Mouse (Mus musculus): ENCODE measurements around the gene Cmss1. TPM values are rescaled to one million over a fixed set of nuclear protein-coding genes. Genes with fewer than 3 reads are reported as not detected.

Gene Cmss1
- polyA plus RNA-seq, 1 experiment from 2014 or later, result 38.6 TPM

- Histone ChIP-seq H3K36me3 (ENCODE audit: control insufficient read depth, insufficient read depth) (no peaks in the 10 kb centered on the region), H3K4me1 (replicated peaks; ENCODE audit: control insufficient read depth, insufficient read depth, low read length) (no peaks in the 10 kb centered on the region), H3K9ac (replicated peaks; ENCODE audit: low read depth, low read length) (no peak overlapping the region), H3K9me3 (ENCODE audit: control insufficient read depth, low read length) (no peaks in the 10 kb centered on the region), H3K4me3 (replicated peaks; ENCODE audit: low read length) (no peak overlapping the region), H3K27ac (ENCODE audit: low read length) (no peak overlapping the region), H3K4me2 (ENCODE audit: low read length) (no peak overlapping the region), H3K27me3 (replicated peaks; ENCODE audit: control insufficient read depth, insufficient read depth, low read length) (no peaks in the 10 kb centered on the region)
- ATAC-seq, result no peak
- 93% methylated on average over 2 of the region's 2 CpGs for WGBS
These were observed 222.4 kb downstream of the Cmss1 start for GRCm38 (mm10) chr16:57384274-57384673.

- H3K27me3 ChIP-seq (replicated peaks; ENCODE audit: control insufficient read depth, insufficient read depth, low read length), result no peaks in the 10 kb centered on the region
- H3K9me3 ChIP-seq (ENCODE audit: control insufficient read depth, low read length), result no peaks in the 10 kb centered on the region
- 67% methylated on average over 8 of the region's 8 CpGs for WGBS
- H3K36me3 ChIP-seq (ENCODE audit: control insufficient read depth, insufficient read depth), result no peaks in the 10 kb centered on the region
- ATAC-seq, result no peak
- no peak overlapping the region for H3K4me3 ChIP-seq (replicated peaks; ENCODE audit: low read length)
- H3K9ac ChIP-seq (replicated peaks; ENCODE audit: low read depth, low read length), result no peak overlapping the region
- H3K27ac ChIP-seq (ENCODE audit: low read length), result no peak overlapping the region
- no peak overlapping the region for H3K4me2 ChIP-seq (ENCODE audit: low read length)
- no peaks in the 10 kb centered on the region for H3K4me1 ChIP-seq (replicated peaks; ENCODE audit: control insufficient read depth, insufficient read depth, low read length)
These were observed 223.2 kb downstream of the Cmss1 start for GRCm38 (mm10) chr16:57383266-57383971.

- H3K27me3 ChIP-seq (replicated peaks; ENCODE audit: control insufficient read depth, insufficient read depth, low read length), result no peaks in the 10 kb centered on the region
- 87% methylated on average over 9 of the region's 9 CpGs for WGBS
- H3K36me3 ChIP-seq (ENCODE audit: control insufficient read depth, insufficient read depth), result no peaks in the 10 kb centered on the region
- no peak overlapping the region for H3K4me2 ChIP-seq (ENCODE audit: low read length)
- H3K4me3 ChIP-seq (replicated peaks; ENCODE audit: low read length), result no peak overlapping the region
- H3K9ac ChIP-seq (replicated peaks; ENCODE audit: low read depth, low read length), result no peak overlapping the region
- no peak overlapping the region for H3K27ac ChIP-seq (ENCODE audit: low read length)
- no peaks in the 10 kb centered on the region for H3K4me1 ChIP-seq (replicated peaks; ENCODE audit: control insufficient read depth, insufficient read depth, low read length)
- ATAC-seq, result no peak
- H3K9me3 ChIP-seq (ENCODE audit: control insufficient read depth, low read length), result no peaks in the 10 kb centered on the region
These were observed 227.9 kb downstream of the Cmss1 start for GRCm38 (mm10) chr16:57378631-57379330.

GRCm38 (mm10) chr16:57375248-57375837, 231.3 kb downstream of the Cmss1 start:
- 84% methylated on average over 7 of the region's 7 CpGs for WGBS
- no peak overlapping the region for H3K27ac ChIP-seq (ENCODE audit: low read length)
- no peaks in the 10 kb centered on the region for H3K27me3 ChIP-seq (replicated peaks; ENCODE audit: control insufficient read depth, insufficient read depth, low read length)
- no peak overlapping the region for H3K4me3 ChIP-seq (replicated peaks; ENCODE audit: low read length)
- H3K4me1 ChIP-seq (replicated peaks; ENCODE audit: control insufficient read depth, insufficient read depth, low read length), result no peaks in the 10 kb centered on the region
- no peak for ATAC-seq
- no peak overlapping the region for H3K9ac ChIP-seq (replicated peaks; ENCODE audit: low read depth, low read length)
- no peaks in the 10 kb centered on the region for H3K36me3 ChIP-seq (ENCODE audit: control insufficient read depth, insufficient read depth)
- no peaks in the 10 kb centered on the region for H3K9me3 ChIP-seq (ENCODE audit: control insufficient read depth, low read length)
- H3K4me2 ChIP-seq (ENCODE audit: low read length), result no peak overlapping the region

GRCm38 (mm10) chr16:57372156-57372555, 234.5 kb downstream of the Cmss1 start:
- Histone ChIP-seq H3K36me3 (ENCODE audit: control insufficient read depth, insufficient read depth) (no peaks in the 10 kb centered on the region), H3K9ac (replicated peaks; ENCODE audit: low read depth, low read length) (no peak overlapping the region), H3K27me3 (replicated peaks; ENCODE audit: control insufficient read depth, insufficient read depth, low read length) (no peaks in the 10 kb centered on the region), H3K4me1 (replicated peaks; ENCODE audit: control insufficient read depth, insufficient read depth, low read length) (no peaks in the 10 kb centered on the region), H3K9me3 (ENCODE audit: control insufficient read depth, low read length) (no peaks in the 10 kb centered on the region), H3K27ac (ENCODE audit: low read length) (no peak overlapping the region), H3K4me2 (ENCODE audit: low read length) (no peak overlapping the region), H3K4me3 (replicated peaks; ENCODE audit: low read length) (no peak overlapping the region)
- no peak for ATAC-seq
- WGBS, result 92% methylated on average over 3 of the region's 3 CpGs

GRCm38 (mm10) chr16:57369846-57370496, 236.7 kb downstream of the Cmss1 start:
- Histone ChIP-seq H3K36me3 (ENCODE audit: control insufficient read depth, insufficient read depth) (no peaks in the 10 kb centered on the region), H3K27ac (ENCODE audit: low read length) (no peak overlapping the region), H3K4me3 (replicated peaks; ENCODE audit: low read length) (no peak overlapping the region), H3K27me3 (replicated peaks; ENCODE audit: control insufficient read depth, insufficient read depth, low read length) (no peaks in the 10 kb centered on the region), H3K9ac (replicated peaks; ENCODE audit: low read depth, low read length) (no peak overlapping the region), H3K9me3 (ENCODE audit: control insufficient read depth, low read length) (no peaks in the 10 kb centered on the region), H3K4me1 (replicated peaks; ENCODE audit: control insufficient read depth, insufficient read depth, low read length) (no peaks in the 10 kb centered on the region), H3K4me2 (ENCODE audit: low read length) (no peak overlapping the region)
- no peak for ATAC-seq
- 89% methylated on average over 8 of the region's 8 CpGs for WGBS

GRCm38 (mm10) chr16:57366941-57367694, 239.5 kb downstream of the Cmss1 start:
- Histone ChIP-seq H3K9me3 (ENCODE audit: control insufficient read depth, low read length) (no peaks in the 10 kb centered on the region), H3K27me3 (replicated peaks; ENCODE audit: control insufficient read depth, insufficient read depth, low read length) (no peaks in the 10 kb centered on the region), H3K9ac (replicated peaks; ENCODE audit: low read depth, low read length) (no peak overlapping the region), H3K4me3 (replicated peaks; ENCODE audit: low read length) (no peak overlapping the region), H3K27ac (ENCODE audit: low read length) (no peak overlapping the region), H3K4me2 (ENCODE audit: low read length) (no peak overlapping the region), H3K4me1 (replicated peaks; ENCODE audit: control insufficient read depth, insufficient read depth, low read length) (no peaks in the 10 kb centered on the region), H3K36me3 (ENCODE audit: control insufficient read depth, insufficient read depth) (no peaks in the 10 kb centered on the region)
- ATAC-seq, result no peak
- WGBS, result 85% methylated on average over 18 of the region's 18 CpGs

- no peaks in the 10 kb centered on the region for H3K9me3 ChIP-seq (ENCODE audit: control insufficient read depth, low read length)
- H3K4me3 ChIP-seq (replicated peaks; ENCODE audit: low read length), result no peak overlapping the region
- H3K4me1 ChIP-seq (replicated peaks; ENCODE audit: control insufficient read depth, insufficient read depth, low read length), result no peaks in the 10 kb centered on the region
- H3K9ac ChIP-seq (replicated peaks; ENCODE audit: low read depth, low read length), result no peak overlapping the region
- WGBS, result 85% methylated on average over 6 of the region's 6 CpGs
- H3K36me3 ChIP-seq (ENCODE audit: control insufficient read depth, insufficient read depth), result no peaks in the 10 kb centered on the region
- no peak overlapping the region for H3K4me2 ChIP-seq (ENCODE audit: low read length)
- no peak overlapping the region for H3K27ac ChIP-seq (ENCODE audit: low read length)
- ATAC-seq, result no peak
- H3K27me3 ChIP-seq (replicated peaks; ENCODE audit: control insufficient read depth, insufficient read depth, low read length), result no peaks in the 10 kb centered on the region
These were observed 240.5 kb downstream of the Cmss1 start for GRCm38 (mm10) chr16:57366141-57366540.

- no peaks in the 10 kb centered on the region for H3K4me1 ChIP-seq (replicated peaks; ENCODE audit: control insufficient read depth, insufficient read depth, low read length)
- H3K9ac ChIP-seq (replicated peaks; ENCODE audit: low read depth, low read length), result no peak overlapping the region
- H3K4me2 ChIP-seq (ENCODE audit: low read length), result no peak overlapping the region
- no peak overlapping the region for H3K4me3 ChIP-seq (replicated peaks; ENCODE audit: low read length)
- no peak overlapping the region for H3K27ac ChIP-seq (ENCODE audit: low read length)
- no peak for ATAC-seq
- no peaks in the 10 kb centered on the region for H3K9me3 ChIP-seq (ENCODE audit: control insufficient read depth, low read length)
- H3K36me3 ChIP-seq (ENCODE audit: control insufficient read depth, insufficient read depth), result no peaks in the 10 kb centered on the region
- H3K27me3 ChIP-seq (replicated peaks; ENCODE audit: control insufficient read depth, insufficient read depth, low read length), result no peaks in the 10 kb centered on the region
- 91% methylated on average over 7 of the region's 7 CpGs for WGBS
These were observed 242.2 kb downstream of the Cmss1 start for GRCm38 (mm10) chr16:57364498-57364897.

All from forebrain, embryonic 16.5 days (tissue).